Mouse (Mus musculus) kidney, adult 18-20 months (tissue): ENCODE measurements around the gene Barx2.
"Not testable (repeated sequence)": the region's sequence is repeated elsewhere in the genome, so short reads cannot be mapped to it uniquely, and the experiment has no call there.

ENCODE experiments used
- DNase-seq: peaks from one replicate; pipeline ENCODE4 v3.0.0; 2021

Gene Barx2

GRCm38 (mm10) chr9:31912921-31913738 lies at the start of gene Barx2:
Barx2 (minus strand) TSS chr9:31913462.
- DNase-seq = peak; percentile 63

GRCm38 (mm10) chr9:31962265-31962664 lies 49.0 kb upstream of the Barx2 start:
- DNase-seq = peak; percentile 71

DNA sequence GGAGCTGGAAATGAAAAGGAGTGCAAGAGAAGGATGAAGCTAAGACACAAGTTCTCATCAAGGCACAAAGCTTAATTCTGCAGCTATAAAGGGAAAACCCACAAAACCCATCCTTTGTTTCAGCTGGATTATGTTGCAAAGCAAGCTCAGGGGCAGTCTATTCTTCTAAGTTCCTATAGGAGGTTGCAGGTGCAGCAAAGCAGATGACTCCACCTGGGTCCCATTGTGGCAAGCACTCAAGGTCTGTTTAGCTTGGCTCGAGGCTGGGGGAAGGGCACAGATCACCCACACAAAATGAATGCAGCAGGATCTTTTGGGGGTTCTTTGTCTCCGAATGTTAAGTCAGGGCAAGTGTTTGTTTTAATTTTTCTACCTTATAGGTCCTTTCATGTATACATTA lies 47.2 kb upstream of the Barx2 start:
- no peak for DNase-seq

DNA sequence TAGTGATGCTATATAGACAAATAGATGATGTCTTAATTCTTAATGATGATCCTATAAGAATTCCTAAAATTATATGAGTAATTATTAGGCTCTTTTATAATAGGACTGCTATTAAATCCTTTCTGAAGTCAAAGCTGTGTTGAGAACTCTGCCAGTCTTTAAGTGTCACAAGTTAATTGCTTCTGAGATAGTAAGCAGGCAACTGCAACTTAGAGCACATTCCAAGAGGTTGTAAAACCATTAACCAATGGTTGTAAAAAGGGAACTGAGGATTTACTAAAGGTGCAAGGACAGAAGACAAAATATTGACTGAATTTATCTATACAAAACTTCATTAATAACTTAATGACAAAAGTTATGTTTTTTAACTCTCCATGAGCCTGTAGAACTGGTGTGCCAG lies 44.9 kb upstream of the Barx2 start:
- DNase-seq = no peak

GRCm38 (mm10) chr9:31950506-31950905 lies 37.2 kb upstream of the Barx2 start:
- DNase-seq = no peak

- no peak for DNase-seq
These were observed 35.8 kb upstream of the Barx2 start for GRCm38 (mm10) chr9:31949031-31949430.

GRCm38 (mm10) chr9:31947051-31947450 lies 33.8 kb upstream of the Barx2 start:
- DNase-seq = peak; percentile 21

DNA sequence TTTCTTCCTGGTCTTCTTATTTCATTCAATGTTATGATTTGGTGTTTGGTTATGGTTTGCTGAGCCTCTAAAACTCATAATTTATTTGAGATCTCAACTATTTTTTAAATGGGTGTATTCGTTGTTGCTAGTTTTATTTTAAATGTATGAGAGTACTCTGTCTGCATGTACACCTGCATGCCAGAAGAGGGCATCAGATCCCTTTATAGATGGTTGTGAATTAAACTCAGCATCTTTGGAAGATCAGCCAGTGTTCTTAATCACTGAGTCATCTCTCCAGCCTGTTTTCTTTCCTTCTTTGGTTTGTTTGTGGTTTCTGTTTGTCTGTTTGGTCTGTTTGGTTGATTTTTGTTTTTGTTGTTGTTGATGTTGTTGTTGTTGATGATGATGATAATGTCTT lies 29.1 kb upstream of the Barx2 start:
- DNase-seq = no peak

- DNase-seq = not testable (repeated sequence)
These were observed 23.2 kb upstream of the Barx2 start for GRCm38 (mm10) chr9:31936486-31936885.

- peak; percentile 38 for DNase-seq
These were observed 18.4 kb upstream of the Barx2 start for GRCm38 (mm10) chr9:31931691-31932090.

- no peak for DNase-seq
These were observed 18.0 kb upstream of the Barx2 start for GRCm38 (mm10) chr9:31931255-31931654.

DNA sequence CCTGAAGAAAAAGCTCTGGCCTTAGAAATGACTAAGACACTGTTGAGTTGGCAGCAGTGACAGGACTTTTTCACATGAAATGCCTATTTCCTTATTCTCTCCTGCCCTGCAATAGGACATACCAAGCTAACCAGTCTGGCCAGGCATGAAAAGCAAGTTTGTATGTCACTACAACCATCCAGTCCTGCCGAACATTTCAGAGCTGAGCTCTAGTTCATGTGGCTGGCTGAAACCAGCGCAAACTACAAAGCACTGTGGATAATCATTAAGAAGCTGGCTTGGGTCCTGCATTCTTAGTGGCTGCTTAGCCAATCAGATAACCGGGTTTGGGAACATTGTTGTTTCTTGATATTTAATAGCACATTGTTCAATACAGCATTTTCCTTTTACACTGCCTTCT lies 13.5 kb upstream of the Barx2 start:
- peak; percentile 70 for DNase-seq

- peak; percentile 88 for DNase-seq
These were observed 12.8 kb upstream of the Barx2 start for GRCm38 (mm10) chr9:31925830-31926624.

DNA sequence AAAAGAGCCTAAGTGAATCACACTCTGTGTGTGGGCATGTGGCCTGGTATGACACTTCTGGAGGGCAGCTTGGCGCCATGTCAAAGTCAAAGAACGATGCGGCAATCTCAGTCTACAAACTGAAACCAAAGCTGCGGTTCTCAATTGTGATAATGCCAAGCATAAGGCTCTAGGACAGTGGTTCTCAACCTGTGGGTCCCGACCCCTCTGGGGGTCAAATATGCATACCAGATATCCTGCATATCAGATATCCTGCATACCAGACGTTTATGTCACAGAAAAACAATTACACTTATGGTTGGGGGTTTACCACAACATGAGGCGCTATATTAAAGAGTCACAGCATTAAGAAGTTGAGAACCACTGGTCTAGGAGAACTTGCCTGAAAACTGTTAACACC lies 10.3 kb upstream of the Barx2 start:
- no peak for DNase-seq

DNA sequence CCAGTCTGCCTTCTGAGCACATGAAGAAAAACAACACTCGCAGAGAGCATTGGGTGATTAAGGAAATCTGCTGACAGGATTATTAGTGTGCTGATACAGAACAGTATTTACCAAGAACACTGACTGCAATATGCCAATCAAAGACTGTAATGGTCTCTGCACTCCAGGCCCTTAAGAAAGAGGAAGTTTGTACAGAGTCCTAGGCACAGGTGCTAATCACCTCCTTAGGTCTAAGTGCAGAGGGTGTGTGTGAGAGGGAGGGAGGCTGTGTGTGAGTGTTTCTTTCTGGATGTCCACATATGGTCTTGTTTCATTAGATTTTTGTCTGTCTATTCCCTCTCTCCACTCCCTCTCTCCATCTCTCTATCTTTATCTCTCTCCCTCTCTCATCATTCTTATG lies 6.5 kb upstream of the Barx2 start:
- no peak for DNase-seq

- no peak for DNase-seq
These were observed 3.2 kb upstream of the Barx2 start for GRCm38 (mm10) chr9:31916421-31916820.

DNA sequence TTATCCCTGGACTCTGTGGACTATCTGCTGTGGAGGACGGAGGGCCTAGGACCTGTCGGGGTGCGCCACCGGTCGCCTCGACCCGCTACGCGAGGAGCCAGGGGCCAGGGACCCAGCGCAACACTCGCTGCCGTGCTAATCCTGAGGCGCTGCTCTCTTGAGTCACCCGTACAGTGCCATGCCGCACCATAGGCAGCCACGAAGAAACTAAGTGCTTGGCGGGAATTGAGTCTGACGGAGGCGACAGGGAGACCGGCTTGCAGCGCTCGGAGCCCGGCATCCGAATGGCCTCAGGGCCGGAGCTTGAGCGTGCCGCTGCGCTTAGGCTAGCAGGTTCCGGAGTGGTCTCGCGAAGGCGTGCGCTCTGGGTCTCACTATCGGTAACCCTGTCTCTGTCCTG lies 1.6 kb upstream of the Barx2 start:
- DNase-seq = peak; percentile 10

DNA sequence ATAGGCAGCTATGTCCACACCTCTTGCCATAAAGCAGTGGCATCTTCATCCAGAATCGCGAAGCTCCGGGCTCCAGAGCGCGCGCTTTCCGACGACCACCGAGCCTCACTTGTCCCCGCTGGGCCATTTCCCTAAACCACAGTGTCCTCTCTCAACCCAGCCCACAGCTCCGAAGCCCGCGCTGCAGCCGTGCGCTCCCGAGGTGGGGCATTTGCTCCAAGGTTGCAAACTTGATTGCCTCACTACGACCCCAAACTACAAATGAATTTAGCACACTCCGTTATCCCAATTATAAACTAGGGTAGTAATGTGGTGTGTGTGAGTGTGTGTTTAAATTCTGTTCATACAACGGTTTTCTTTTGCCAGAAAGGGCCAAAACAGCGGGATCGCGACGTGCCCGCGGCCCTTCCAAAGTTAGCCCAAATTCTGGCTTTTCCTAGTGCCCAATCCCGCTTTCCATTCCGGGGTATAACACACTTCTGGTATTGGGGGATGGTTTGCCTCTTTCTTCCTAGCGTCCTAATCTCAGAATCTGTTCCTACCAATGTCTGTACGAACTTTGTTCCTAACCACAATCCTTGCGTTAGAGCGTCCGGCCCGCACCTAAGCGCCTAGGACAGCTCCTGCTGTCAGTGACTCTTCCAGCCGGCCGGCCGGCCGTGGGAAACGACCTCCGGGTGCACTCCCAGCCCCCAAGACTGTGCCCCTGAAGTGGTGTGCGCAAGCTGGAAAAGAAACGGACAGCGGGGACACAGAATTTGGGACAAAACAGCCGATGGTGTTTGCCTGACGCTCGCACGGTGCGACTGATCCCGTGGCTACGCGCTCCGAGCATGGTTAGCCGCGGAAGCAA lies 703 bp upstream of the Barx2 start:
- peak; percentile 12 for DNase-seq

DNA sequence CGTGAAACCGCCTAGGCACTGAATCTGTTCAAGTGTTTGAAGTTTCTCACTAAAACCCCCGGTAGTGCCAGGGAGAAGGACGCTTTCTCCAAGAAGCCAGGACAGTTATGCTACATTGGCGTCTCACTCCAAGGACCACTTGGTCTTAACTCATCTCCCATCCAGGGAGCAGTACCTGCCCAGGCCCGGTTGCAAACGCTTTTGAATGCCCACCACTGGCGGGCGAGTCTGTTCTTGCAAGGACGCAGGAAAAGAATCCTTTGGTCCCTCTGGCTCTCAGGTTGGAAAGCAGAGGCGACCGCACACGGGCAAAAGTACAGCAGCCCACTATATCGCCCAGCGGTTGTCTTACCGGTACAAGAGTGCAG lies 725 bp downstream of the Barx2 start:
- no peak for DNase-seq

DNA sequence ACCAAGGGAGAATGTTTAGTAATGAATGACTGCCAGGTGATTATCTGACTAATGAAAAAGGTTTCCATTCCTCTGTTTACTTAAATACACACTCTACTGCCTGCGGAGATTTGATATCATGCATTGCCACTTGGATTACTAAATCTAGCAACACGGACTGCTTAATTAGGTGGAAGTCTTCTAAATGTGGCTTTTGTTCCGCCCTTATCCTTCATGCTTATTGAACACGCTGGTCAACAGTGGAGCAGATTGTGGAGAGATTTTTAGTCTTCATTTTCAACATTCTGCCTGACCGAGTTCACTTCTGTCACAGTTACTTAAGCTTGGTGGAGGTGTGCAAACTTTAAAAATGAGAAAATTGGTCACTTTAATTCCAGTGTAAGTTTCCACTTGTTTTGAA lies 3.0 kb downstream of the Barx2 start:
- DNase-seq = no peak

GRCm38 (mm10) chr9:31901781-31902180 lies 11.5 kb downstream of the Barx2 start:
- no peak for DNase-seq

DNA sequence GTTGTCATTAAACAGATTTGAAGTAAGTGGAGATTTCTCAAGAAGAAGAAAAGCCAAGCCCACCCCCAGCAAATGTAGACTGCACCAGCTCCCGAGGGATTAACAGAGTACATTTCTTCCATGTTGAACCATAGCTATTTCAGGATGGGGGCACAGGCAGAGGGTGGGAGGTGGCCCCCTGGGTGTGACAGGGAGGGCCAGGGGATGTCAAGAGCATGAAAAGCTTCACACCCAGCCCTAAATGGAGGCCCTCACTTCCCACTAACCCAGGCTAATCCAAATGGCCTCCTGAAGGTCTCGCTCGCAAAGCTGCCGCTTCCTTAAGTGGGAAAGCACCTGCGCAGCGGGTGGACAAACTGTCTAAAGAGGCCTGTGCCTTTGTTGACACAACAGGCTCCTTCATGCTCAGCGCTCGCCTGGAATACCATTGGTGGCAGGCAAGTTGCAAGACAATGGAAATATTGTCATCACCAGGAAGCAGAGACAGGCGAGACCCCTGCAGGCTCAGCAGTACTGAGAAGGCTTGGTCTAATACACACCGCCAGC lies 18.4 kb downstream of the Barx2 start:
- no peak for DNase-seq

GRCm38 (mm10) chr9:31888333-31888732 lies 24.9 kb downstream of the Barx2 start:
- no peak for DNase-seq
